In the genomic region with DNA sequence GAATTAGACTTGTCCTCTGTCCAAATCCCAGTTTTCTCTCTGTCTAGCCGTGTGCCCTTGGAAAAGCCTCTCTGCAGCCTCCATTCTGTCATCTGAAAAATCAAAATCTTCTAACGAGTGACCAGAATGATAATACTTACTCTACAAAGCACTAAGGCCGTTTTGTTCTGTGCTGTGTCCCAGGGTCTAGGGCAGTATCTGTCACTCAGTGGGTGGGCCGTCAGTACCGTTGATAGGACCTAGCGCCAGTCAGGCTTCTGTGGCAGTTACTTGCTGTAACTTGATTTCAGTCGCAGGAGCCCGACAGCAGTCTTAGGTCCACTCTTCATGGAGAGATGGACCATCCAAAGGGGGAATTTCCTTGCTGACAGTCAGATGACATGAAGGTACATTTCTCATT, we compare ENCODE assay signal across 11 mouse cellular contexts. TPM values are rescaled to one million over a fixed set of nuclear protein-coding genes. Genes with fewer than 3 reads are reported as not detected.
DNase-seq lines count a peak whose midpoint lies in the region; ATAC-seq and TF ChIP-seq lines count a peak whose summit lies in the region.
"Had no signal": no experiment of that assay in that cellular context is flagged by ENCODE, and none has a peak within 500 bp of the region (broad histone marks: within the 10 kb centered on the region; RNA-seq: fewer than 3 reads in every experiment).

No protein-coding gene starts in this region.

- TF ChIP-seq POLR2A in cerebellum, adult 2 months (IDR thresholded peaks at IDR 0.05; ENCODE audit: borderline replicate concordance, insufficient read depth, low read length), result no peak

- H3K4me3 ChIP-seq in cerebellum, adult 2 months (replicated peaks; ENCODE audit: insufficient read depth, low read depth, low read length), result no peak overlapping the region
- H3K4me3 ChIP-seq in E14TG2a.4 (replicated peaks; ENCODE audit: low read length), result peak overlapping the region; percentile 43; the same call in 1 of the 2 replicates
- H3K4me3 ChIP-seq in hindbrain, embryonic 10.5 days, result peak overlapping the region; percentile 29
- H3K4me3 ChIP-seq in midbrain, embryonic 15.5 days, result peak overlapping the region; percentile 75; the same call in 1 of the 2 replicates

- TF ChIP-seq CTCF in cerebellum, adult 2 months (IDR thresholded peaks at IDR 0.05; ENCODE audit: borderline replicate concordance, insufficient read depth, low read depth, low read length), result no peak
- no peak for TF ChIP-seq CTCF in E14TG2a.4 (conservative IDR thresholded peaks at IDR 0.05; ENCODE audit: low read length)

- H3K36me3 ChIP-seq in E14TG2a.4 (ENCODE audit: insufficient read depth, low read length), result no peaks in the 10 kb centered on the region
- H3K36me3 ChIP-seq in hindbrain, embryonic 10.5 days, result no peaks in the 10 kb centered on the region
- H3K36me3 ChIP-seq in midbrain, embryonic 15.5 days (replicated peaks), result no peaks in the 10 kb centered on the region
- H3K36me3 ChIP-seq: embryonic facial prominence, embryonic 15.5 days; heart, embryonic 12.5 days; limb, embryonic 10.5 days had no signal

- no peaks in the 10 kb centered on the region for H3K9me3 ChIP-seq in E14TG2a.4 (ENCODE audit: low read length)
- H3K9me3 ChIP-seq in hindbrain, embryonic 10.5 days, result no peaks in the 10 kb centered on the region
- no peaks in the 10 kb centered on the region for H3K9me3 ChIP-seq in midbrain, embryonic 15.5 days
- H3K9me3 ChIP-seq: embryonic facial prominence, embryonic 15.5 days; heart, embryonic 12.5 days; limb, embryonic 10.5 days had no signal

- 0 out of 2 replicates have a peak overlapping the region, but pooled peaks have one; percentile 22 for H3K9ac ChIP-seq in midbrain, embryonic 15.5 days
- H3K9ac ChIP-seq: embryonic facial prominence, embryonic 15.5 days; heart, embryonic 12.5 days had no signal

- peaks cover 17% of the 10 kb centered on the region for H3K4me1 ChIP-seq in cerebellum, adult 2 months (ENCODE audit: control insufficient read depth, insufficient read depth, low read length)
- H3K4me1 ChIP-seq in E14TG2a.4 (replicated peaks; ENCODE audit: low read depth, low read length), result peaks cover 61% of the 10 kb centered on the region
- H3K4me1 ChIP-seq in hindbrain, embryonic 10.5 days (replicated peaks), result peaks cover 74% of the 10 kb centered on the region
- peaks cover 68% of the 10 kb centered on the region for H3K4me1 ChIP-seq in midbrain, embryonic 15.5 days

- no peaks in the 10 kb centered on the region for H3K27me3 ChIP-seq in cerebellum, adult 2 months (ENCODE audit: control insufficient read depth, insufficient read depth, low read length)
- H3K27me3 ChIP-seq in E14TG2a.4 (ENCODE audit: insufficient read depth, low read length), result peaks cover 26% of the 10 kb centered on the region
- H3K27me3 ChIP-seq in hindbrain, embryonic 10.5 days (ENCODE audit: insufficient read depth, poor library complexity, severe bottlenecking), result peaks cover 26% of the 10 kb centered on the region
- no peaks in the 10 kb centered on the region for H3K27me3 ChIP-seq in midbrain, embryonic 15.5 days (replicated peaks)

- no peak overlapping the region for H3K27ac ChIP-seq in cerebellum, adult 2 months (ENCODE audit: insufficient read depth, low read length)
- H3K27ac ChIP-seq in hindbrain, embryonic 10.5 days, result peak overlapping the region; percentile 88
- H3K27ac ChIP-seq in midbrain, embryonic 15.5 days, result peak overlapping the region; percentile 97
- H3K27ac ChIP-seq: embryonic facial prominence, embryonic 15.5 days; limb, embryonic 10.5 days had no signal

- peak; percentile 20 to 26 for DNase-seq in cerebellum, adult 2 months
- no peak for DNase-seq in cerebellum, adult 18-20 months
- peak; percentile 20 for DNase-seq in hindbrain, embryonic 10.5 days (ENCODE audit: low spot score)
- DNase-seq in heart, postnatal 14 days, result no peak
- no peak for DNase-seq in adrenal gland, postnatal 14 days
- DNase-seq in urinary bladder, adult 18-20 months (ENCODE audit: low spot score in 2 of 2), result no peak

- 14% methylated on average over 8 of the region's 8 CpGs for whole genome bisulfite sequencing in cerebellum, adult 2 months
- WGBS in hindbrain, embryonic 10.5 days, result 8% methylated on average over 8 of the region's 8 CpGs
- WGBS in midbrain, embryonic 15.5 days, result 1% methylated on average over 8 of the region's 8 CpGs

- intact Hi-C loops in heart, postnatal 14 days (cut with DNase I), result no loop called here

- no peak for ATAC-seq in midbrain, embryonic 15.5 days (replicated peaks)

- peak overlapping the region; percentile 74 for H3K4me2 ChIP-seq in midbrain, embryonic 15.5 days

RNA-seq across cellular contexts. Expression of a gene that starts 1.4 kb away (rescaled TPM):
- polyA plus RNA-seq in cerebellum, adult 2 months (2012; rRNA removed), result 12.8 and 14.5 TPM in 2 replicates
- polyA plus RNA-seq in hindbrain, embryonic 10.5 days (2016; fragmentation: Nextera tagmentation; extraction: Ambion mirVana), result 3.5 and 7.3 TPM in 2 replicates
- polyA plus RNA-seq in midbrain, embryonic 15.5 days (2015; fragmentation: Nextera tagmentation; extraction: Ambion mirVana), result 15.2 and 15.9 TPM in 2 replicates
- 10 to 100 TPM in 1 of 2 experiments, 1 to 10 TPM in 1; 9.6 to 10.1 TPM for total RNA-seq in heart, postnatal 14 days (2021)
- 7.2 and 8.0 TPM in 2 replicates for total RNA-seq in adrenal gland, postnatal 14 days (2021)

RNA-seq across cellular contexts. Expression of a gene that starts 14.1 kb away (rescaled TPM):
- polyA plus RNA-seq in cerebellum, adult 2 months (2012; rRNA removed), result 16.3 and 17.6 TPM in 2 replicates
- polyA plus RNA-seq in hindbrain, embryonic 10.5 days (2016; fragmentation: Nextera tagmentation; extraction: Ambion mirVana), result 36.8 and 39.2 TPM in 2 replicates
- polyA plus RNA-seq in midbrain, embryonic 15.5 days (2015; fragmentation: Nextera tagmentation; extraction: Ambion mirVana), result 24.6 and 25.8 TPM in 2 replicates
- 1 to 10 TPM; 9.0 to 9.5 TPM for total RNA-seq in heart, postnatal 14 days (2021)
- 12.2 and 12.9 TPM in 2 replicates for total RNA-seq in adrenal gland, postnatal 14 days (2021)

RNA-seq across cellular contexts. Expression of a gene that starts 53.2 kb away (rescaled TPM):
- polyA plus RNA-seq in cerebellum, adult 2 months (2012; rRNA removed), result 17.3 TPM in 2 replicates
- 1.0 and 1.5 TPM in 2 replicates for polyA plus RNA-seq in hindbrain, embryonic 10.5 days (2016; fragmentation: Nextera tagmentation; extraction: Ambion mirVana)
- 27.0 and 27.3 TPM in 2 replicates for polyA plus RNA-seq in midbrain, embryonic 15.5 days (2015; fragmentation: Nextera tagmentation; extraction: Ambion mirVana)
- total RNA-seq in heart, postnatal 14 days (2021), result 1 to 10 TPM; 2.0 to 3.3 TPM
- total RNA-seq in adrenal gland, postnatal 14 days (2021), result 2.3 and 4.5 TPM in 2 replicates

Comparison
In these comparisons a context has a peak if more than half of its experiments do, and no peak if none do; other contexts are left out.
1. DNase-seq: peak in cerebellum, adult 2 months (2 of 2) and hindbrain, embryonic 10.5 days (single experiment); none in cerebellum, adult 18-20 months (0 of 2), heart, postnatal 14 days (0 of 2), adrenal gland, postnatal 14 days (single experiment) and urinary bladder, adult 18-20 months (0 of 2).